Mouse (Mus musculus): Measurements from ENCODE around the gene As3mt. TPM values are rescaled to one million over a fixed set of nuclear protein-coding genes. Genes with fewer than 3 reads are reported as not detected.

Gene As3mt
- polyA plus RNA-seq, 1 experiment: 4.1 TPM

Other genes with a start within 250 kb of the As3mt start
- gene Trim8, start 205.8 kb upstream of the As3mt start, polyA plus RNA-seq (2012; fragmentation: generic; extraction: Trizol): 42.3 TPM
- gene Arl3, start 134.3 kb upstream of the As3mt start, polyA plus RNA-seq (2012; fragmentation: generic; extraction: Trizol): 81.9 TPM
- gene Sfxn2, start 134.1 kb upstream of the As3mt start, polyA plus RNA-seq (2012; fragmentation: generic; extraction: Trizol): 0.62 TPM
- gene Wbp1l, start 108.4 kb upstream of the As3mt start, polyA plus RNA-seq (2012; fragmentation: generic; extraction: Trizol): 39.8 TPM
- gene Cyp17a1, start 34.3 kb upstream of the As3mt start, polyA plus RNA-seq (2012; fragmentation: generic; extraction: Trizol): not detected
- 5.3 TPM for gene Borcs7, start 17.6 kb upstream of the As3mt start, polyA plus RNA-seq (2012; fragmentation: generic; extraction: Trizol)
- 8.1 TPM for gene Cnnm2, start 54.1 kb downstream of the As3mt start, polyA plus RNA-seq (2012; fragmentation: generic; extraction: Trizol)

Data from myocyte (in vitro differentiated cells).